Mouse (Mus musculus): Measurements from ENCODE around the gene Lrrc32. TPM values are rescaled to one million over a fixed set of nuclear protein-coding genes. Genes with fewer than 3 reads are reported as not detected.

Lrrc32 gene
- polyA plus RNA-seq, 1 experiment from 2014 or later, result 8.9 TPM

GRCm38 (mm10) chr7:98510961-98511958, 22.2 kb downstream of the Lrrc32 start:
- ATAC-seq, result no peak
- POLR2A ChIA-PET, result interaction anchor here (0.6 kb wide), 1 partner anchor 16 kb away, joined by 5 read pairs; no protein-coding TSS in a partner anchor

GRCm38 (mm10) chr7:98513251-98513650, 24.2 kb downstream of the Lrrc32 start:
- ATAC-seq (no peak), DNase-seq (ENCODE audit: low read depth, low spot score) (no peak)
- TF ChIP-seq CTCF (IDR thresholded peaks at IDR 0.05), result no peak
- ChIA-PET POLR2A (no interaction called here), CTCF (no interaction called here)
- no peaks in the 10 kb centered on the region for H3K27me3 ChIP-seq
- in situ Hi-C loops (cut with MboI; ENCODE audit: low pct_unique_long_range_greater_than_20kb), result no loop called here

More at GRCm38 (mm10) chr7:98510961-98511958, 22.2 kb downstream of the Lrrc32 start:
- CTCF ChIA-PET, result no interaction called here
- in situ Hi-C loops (cut with MboI; ENCODE audit: low pct_unique_long_range_greater_than_20kb), result no loop called here
- no peak for TF ChIP-seq CTCF (IDR thresholded peaks at IDR 0.05)
- no peaks in the 10 kb centered on the region for H3K27me3 ChIP-seq
- DNase-seq (ENCODE audit: low read depth, low spot score), result no peak

- H3K27me3 ChIP-seq, result no peaks in the 10 kb centered on the region
- ATAC-seq (no peak), DNase-seq (ENCODE audit: low read depth, low spot score) (no peak)
- no peak for TF ChIP-seq CTCF (IDR thresholded peaks at IDR 0.05)
- ChIA-PET CTCF (interaction anchor here (0.5 to 1.1 kb wide), 2 partner anchors 39 to 42 kb away, joined by 3 read pairs; no protein-coding TSS in a partner anchor), POLR2A (interaction anchor here (0.7 to 1.6 kb wide), 3 partner anchors 16 to 38 kb away, joined by 3 to 4 read pairs (median 3); no protein-coding TSS in a partner anchor)
- in situ Hi-C loops (cut with MboI; ENCODE audit: low pct_unique_long_range_greater_than_20kb), result no loop called here
These were observed 33.5 kb downstream of the Lrrc32 start for GRCm38 (mm10) chr7:98522576-98522975.

- POLR2A ChIA-PET, result interaction anchor here (0.7 to 1.0 kb wide), 3 partner anchors 15 to 33 kb away, joined by 3 to 5 read pairs (median 3); no protein-coding TSS in a partner anchor
- in situ Hi-C loops (cut with MboI; ENCODE audit: low pct_unique_long_range_greater_than_20kb), result no loop called here
- no peak for TF ChIP-seq CTCF (IDR thresholded peaks at IDR 0.05)
- CTCF ChIA-PET, result interaction anchor here (1.1 kb wide), 2 partner anchors 37 to 42 kb away, joined by 3 read pairs; no protein-coding TSS in a partner anchor
- H3K27me3 ChIP-seq, result no peaks in the 10 kb centered on the region
- ATAC-seq, result no peak
- no peak for DNase-seq (ENCODE audit: low read depth, low spot score)
These were observed 34.2 kb downstream of the Lrrc32 start for GRCm38 (mm10) chr7:98523070-98523812.

- TF ChIP-seq CTCF (IDR thresholded peaks at IDR 0.05), result no peak
- DNase-seq (ENCODE audit: low read depth, low spot score) (no peak), ATAC-seq (peak; percentile 31)
- no peaks in the 10 kb centered on the region for H3K27me3 ChIP-seq
- ChIA-PET CTCF (interaction anchor here (1.1 kb wide), 1 partner anchor 38 kb away, joined by 3 read pairs; no protein-coding TSS in a partner anchor), POLR2A (interaction anchor here (0.6 to 1.0 kb wide), 3 partner anchors 19 to 162 kb away, joined by 3 to 5 read pairs (median 3); no protein-coding TSS in a partner anchor)
- in situ Hi-C loops (cut with MboI; ENCODE audit: low pct_unique_long_range_greater_than_20kb), result no loop called here
These were observed 34.8 kb downstream of the Lrrc32 start for GRCm38 (mm10) chr7:98523813-98524361.

- in situ Hi-C loops (cut with MboI; ENCODE audit: low pct_unique_long_range_greater_than_20kb), result no loop called here
- CTCF ChIA-PET, result interaction anchor here (1.1 kb wide), 1 partner anchor 38 kb away, joined by 3 read pairs; no protein-coding TSS in a partner anchor
- H3K27me3 ChIP-seq, result no peaks in the 10 kb centered on the region
- POLR2A ChIA-PET, result interaction anchor here (0.6 kb wide), 2 partner anchors 163 to 1312 kb away, joined by 3 read pairs; no protein-coding TSS in a partner anchor
- DNase-seq (ENCODE audit: low read depth, low spot score) (no peak), ATAC-seq (no peak)
- no peak for TF ChIP-seq CTCF (IDR thresholded peaks at IDR 0.05)
These were observed 35.3 kb downstream of the Lrrc32 start for GRCm38 (mm10) chr7:98524401-98524800.

- no peaks in the 10 kb centered on the region for H3K27me3 ChIP-seq
- POLR2A ChIA-PET, result interaction anchor here (0.6 to 0.8 kb wide), 3 partner anchors 29 to 1311 kb away, joined by 3 read pairs; no protein-coding TSS in a partner anchor
- DNase-seq (ENCODE audit: low read depth, low spot score), result no peak
- TF ChIP-seq CTCF (IDR thresholded peaks at IDR 0.05), result no peak
- ATAC-seq, result no peak
- CTCF ChIA-PET, result no interaction called here
- in situ Hi-C loops (cut with MboI; ENCODE audit: low pct_unique_long_range_greater_than_20kb), result no loop called here
These were observed 36.0 kb downstream of the Lrrc32 start for GRCm38 (mm10) chr7:98524869-98525699.

- no peak for TF ChIP-seq CTCF (IDR thresholded peaks at IDR 0.05)
These were observed 38.0 kb downstream of the Lrrc32 start for GRCm38 (mm10) chr7:98527085-98527484.

GRCm38 (mm10) chr7:98531612-98532011, 42.5 kb downstream of the Lrrc32 start:
- ATAC-seq, result no peak

More at GRCm38 (mm10) chr7:98527085-98527484, 38.0 kb downstream of the Lrrc32 start:
- POLR2A ChIA-PET, result interaction anchor here (1.3 kb wide), 1 partner anchor 9 kb away, joined by 4 read pairs; no protein-coding TSS in a partner anchor
- in situ Hi-C loops (cut with MboI; ENCODE audit: low pct_unique_long_range_greater_than_20kb), result no loop called here
- ATAC-seq, result no peak
- CTCF ChIA-PET, result interaction anchor here (1.1 kb wide), 1 partner anchor 25 kb away, joined by 3 read pairs; no protein-coding TSS in a partner anchor
- H3K27me3 ChIP-seq, result no peaks in the 10 kb centered on the region
- DNase-seq (ENCODE audit: low read depth, low spot score), result no peak

More at GRCm38 (mm10) chr7:98531612-98532011, 42.5 kb downstream of the Lrrc32 start:
- in situ Hi-C loops (cut with MboI; ENCODE audit: low pct_unique_long_range_greater_than_20kb), result no loop called here
- no peak for DNase-seq (ENCODE audit: low read depth, low spot score)
- CTCF ChIA-PET, result no interaction called here
- POLR2A ChIA-PET, result no interaction called here
- H3K27me3 ChIP-seq, result no peaks in the 10 kb centered on the region
- TF ChIP-seq CTCF (IDR thresholded peaks at IDR 0.05), result no peak
